Mouse (Mus musculus) lung, postnatal 0 days (tissue): ENCODE data around the gene Vmn2r7.

Experiments used
- CTCF ChIP-seq: IDR thresholded peaks from 2 replicates; pipeline ENCODE4 v1.5.1; 2016; ENCODE audit warnings: antibody characterized with exemption, mild to moderate bottlenecking
- EP300 ChIP-seq: IDR thresholded peaks from 2 replicates; pipeline ENCODE4 v1.6.1; 2016; ENCODE audit warnings: antibody characterized with exemption, mild to moderate bottlenecking, control low read depth

GRCm38 (mm10) chr3:64772132-64772531 lies 72.4 kb downstream of the Vmn2r7 start:
- TF ChIP-seq CTCF (no peak), EP300 (no peak)
